Mouse (Mus musculus): Measurements from ENCODE around the gene Ccdc85c.

The Ccdc85c gene

GRCm38 (mm10) chr12:108274661-108275507 is at the start of gene Ccdc85c:
Gene Ccdc85c (minus strand): TSS chr12:108275425.
- peak; percentile 23 to 33 for DNase-seq (ENCODE audit: low spot score in 2 of 2)

GRCm38 (mm10) chr12:108320096-108320495 is 44.9 kb upstream of the Ccdc85c start:
- DNase-seq (ENCODE audit: low spot score in 2 of 2): no peak

GRCm38 (mm10) chr12:108318499-108318898 is 43.3 kb upstream of the Ccdc85c start:
- no peak for DNase-seq (ENCODE audit: low spot score in 2 of 2)

GRCm38 (mm10) chr12:108317826-108318430 is 42.7 kb upstream of the Ccdc85c start:
- no peak for DNase-seq (ENCODE audit: low spot score in 2 of 2)

DNA sequence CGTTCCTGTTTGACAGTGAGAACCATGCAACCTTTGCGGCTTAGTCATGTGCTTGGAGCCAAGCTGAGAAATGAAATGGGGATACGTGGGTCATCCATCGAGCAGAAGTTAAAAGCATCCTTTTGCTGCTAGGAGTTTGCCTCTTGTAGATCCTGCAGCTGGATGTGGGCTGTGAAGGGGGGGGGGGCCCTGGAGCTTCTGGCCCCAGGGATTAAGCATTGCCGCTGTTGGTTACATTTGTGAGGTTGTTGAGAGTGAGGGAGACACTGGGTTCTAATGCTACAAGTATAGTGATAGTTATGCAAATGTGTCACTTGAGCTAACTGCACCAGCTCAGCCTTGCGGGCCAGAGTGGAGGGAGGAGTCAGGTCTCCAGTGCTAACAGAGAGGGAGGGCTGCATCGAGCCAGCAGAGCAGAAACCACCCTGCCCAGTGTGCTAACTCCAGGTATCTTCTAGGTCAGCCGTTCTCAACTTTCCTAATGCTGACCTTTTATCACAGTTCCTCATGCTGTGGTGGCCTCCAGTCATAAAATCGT is 42.0 kb upstream of the Ccdc85c start:
- DNase-seq (ENCODE audit: low spot score in 2 of 2): no peak

DNA sequence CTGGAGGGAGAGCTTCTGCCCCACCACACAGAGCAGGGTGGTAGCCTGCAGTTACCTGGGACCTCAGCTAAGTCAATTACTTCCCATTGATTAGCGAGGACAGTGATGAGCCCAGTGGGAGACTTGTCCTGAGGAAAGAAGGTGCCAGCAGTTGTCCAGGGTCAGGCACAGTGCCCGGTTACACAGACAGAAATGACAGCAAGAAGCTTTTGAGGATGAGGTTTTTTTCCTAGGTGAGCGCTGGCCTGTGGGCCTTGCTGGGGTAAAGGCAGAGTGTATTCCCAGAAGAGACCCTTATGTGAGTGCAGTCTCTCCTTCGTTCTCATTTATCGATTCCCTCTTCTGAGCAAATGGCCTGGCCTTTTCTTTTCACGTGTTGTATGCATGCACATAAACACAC is 41.4 kb upstream of the Ccdc85c start:
- DNase-seq (ENCODE audit: low spot score in 2 of 2): no peak

DNA sequence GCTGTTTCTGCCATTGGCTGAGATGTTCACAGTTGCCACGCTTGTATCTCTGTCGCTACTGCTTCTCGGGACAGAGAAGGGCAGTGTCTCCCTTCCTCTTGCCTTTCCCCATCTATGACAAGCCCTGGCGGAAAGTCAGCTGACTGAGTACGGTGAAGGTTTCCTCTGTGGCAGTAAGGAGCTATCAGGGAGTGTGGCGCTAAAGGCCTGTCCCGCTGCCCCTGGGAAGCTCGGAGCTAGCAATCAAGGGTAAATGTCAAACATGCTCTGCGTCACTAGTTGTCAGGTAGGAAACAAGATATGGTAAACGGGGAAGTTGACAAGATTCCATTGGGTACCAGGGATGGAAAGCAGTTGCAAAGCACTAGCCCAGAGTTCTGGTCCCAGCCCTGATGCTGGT is 40.6 kb upstream of the Ccdc85c start:
- no peak for DNase-seq (ENCODE audit: low spot score in 2 of 2)

GRCm38 (mm10) chr12:108313244-108313772 is 38.1 kb upstream of the Ccdc85c start:
- DNase-seq (ENCODE audit: low spot score in 2 of 2): no peak

- no peak for DNase-seq (ENCODE audit: low spot score in 2 of 2)
Observed at GRCm38 (mm10) chr12:108312432-108312851, 37.2 kb upstream of the Ccdc85c start.

DNA sequence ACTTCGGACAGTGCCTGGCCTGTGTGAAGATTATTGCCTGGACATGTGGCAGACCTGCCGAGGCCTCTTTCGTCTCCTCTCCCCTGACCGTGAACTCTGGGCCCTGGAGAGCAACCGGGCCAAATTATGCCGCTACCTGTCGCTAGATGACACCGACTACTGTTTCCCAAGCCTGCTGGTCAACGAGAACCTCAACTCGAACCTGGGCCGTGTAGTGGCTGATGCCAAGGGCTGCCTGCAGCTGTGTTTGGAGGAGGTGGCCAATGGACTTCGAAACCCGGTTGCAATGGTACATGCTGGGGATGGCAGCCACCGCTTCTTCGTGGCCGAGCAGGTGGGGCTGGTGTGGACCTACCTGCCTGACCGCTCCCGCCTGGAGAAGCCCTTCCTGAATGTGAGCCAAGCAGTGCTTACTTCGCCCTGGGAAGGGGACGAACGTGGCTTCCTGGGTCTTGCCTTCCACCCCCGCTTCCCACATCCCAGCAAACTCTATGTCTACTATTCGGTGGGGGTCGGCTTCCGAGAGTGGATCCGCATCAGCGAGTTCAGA is 36.6 kb upstream of the Ccdc85c start:
- no peak for DNase-seq (ENCODE audit: low spot score in 2 of 2)

DNA sequence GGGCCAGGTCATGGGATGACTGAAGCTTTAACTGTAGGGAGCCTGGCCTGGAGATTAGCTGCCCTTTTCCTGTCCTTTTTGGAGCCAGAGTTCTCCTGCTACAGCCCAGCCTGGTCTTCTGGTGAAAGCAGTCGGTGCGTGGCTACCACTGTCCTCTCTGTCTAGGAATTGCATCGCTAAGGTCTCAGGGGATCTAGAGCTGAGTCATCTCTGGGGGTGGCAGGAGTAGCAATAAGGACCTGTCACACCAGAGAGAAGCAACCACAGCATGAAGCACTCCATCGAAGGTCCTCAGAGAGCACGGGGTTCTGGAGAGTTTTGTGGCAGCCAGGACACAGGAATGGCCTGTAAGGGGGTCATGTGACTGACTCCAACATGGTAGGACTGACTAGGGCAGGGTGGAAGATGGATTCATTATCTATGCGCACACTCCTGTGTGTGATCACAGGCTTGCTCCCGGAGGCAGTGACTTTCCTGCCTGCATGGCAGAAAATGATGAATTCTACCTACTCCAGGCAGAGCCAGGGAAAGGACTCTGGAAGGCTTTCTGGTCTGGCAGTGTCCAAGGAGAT is 35.3 kb upstream of the Ccdc85c start:
- no peak for DNase-seq (ENCODE audit: low spot score in 2 of 2)

DNA sequence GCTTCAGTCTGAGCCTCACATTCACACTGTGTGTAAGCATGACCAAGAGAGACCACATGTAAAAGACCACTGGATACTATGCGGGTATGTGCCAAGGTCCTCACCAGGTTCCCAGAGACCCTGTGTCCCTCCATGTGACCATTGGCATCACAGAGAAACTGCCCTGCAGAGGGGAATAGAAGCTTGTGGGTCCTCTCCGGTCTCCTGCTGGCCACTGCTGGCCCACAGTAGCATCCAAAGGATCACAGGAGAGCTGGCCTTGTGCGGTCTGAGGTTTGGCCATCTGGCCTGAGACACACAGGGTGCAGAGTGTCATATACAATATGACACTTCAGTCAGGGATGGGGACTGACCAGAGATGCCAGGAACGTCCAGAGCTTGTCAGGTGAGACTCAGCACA is 34.8 kb upstream of the Ccdc85c start:
- DNase-seq (ENCODE audit: low spot score in 2 of 2): no peak

- DNase-seq (ENCODE audit: low spot score in 2 of 2): no peak
Observed at GRCm38 (mm10) chr12:108309116-108309794, 34.0 kb upstream of the Ccdc85c start.

- DNase-seq (ENCODE audit: low spot score in 2 of 2): no peak
Observed at GRCm38 (mm10) chr12:108308363-108308856, 33.2 kb upstream of the Ccdc85c start.

GRCm38 (mm10) chr12:108307553-108307952 is 32.3 kb upstream of the Ccdc85c start:
- DNase-seq (ENCODE audit: low spot score in 2 of 2): peak; percentile 5 to 18

GRCm38 (mm10) chr12:108305812-108306794 is 30.9 kb upstream of the Ccdc85c start, which contains the start of gene Hhipl1:
Gene Hhipl1 (plus strand): TSS chr12:108306270.
- no peak for DNase-seq (ENCODE audit: low spot score in 2 of 2)

- no peak for DNase-seq (ENCODE audit: low spot score in 2 of 2)
Observed at GRCm38 (mm10) chr12:108305172-108305571, 29.9 kb upstream of the Ccdc85c start.

DNA sequence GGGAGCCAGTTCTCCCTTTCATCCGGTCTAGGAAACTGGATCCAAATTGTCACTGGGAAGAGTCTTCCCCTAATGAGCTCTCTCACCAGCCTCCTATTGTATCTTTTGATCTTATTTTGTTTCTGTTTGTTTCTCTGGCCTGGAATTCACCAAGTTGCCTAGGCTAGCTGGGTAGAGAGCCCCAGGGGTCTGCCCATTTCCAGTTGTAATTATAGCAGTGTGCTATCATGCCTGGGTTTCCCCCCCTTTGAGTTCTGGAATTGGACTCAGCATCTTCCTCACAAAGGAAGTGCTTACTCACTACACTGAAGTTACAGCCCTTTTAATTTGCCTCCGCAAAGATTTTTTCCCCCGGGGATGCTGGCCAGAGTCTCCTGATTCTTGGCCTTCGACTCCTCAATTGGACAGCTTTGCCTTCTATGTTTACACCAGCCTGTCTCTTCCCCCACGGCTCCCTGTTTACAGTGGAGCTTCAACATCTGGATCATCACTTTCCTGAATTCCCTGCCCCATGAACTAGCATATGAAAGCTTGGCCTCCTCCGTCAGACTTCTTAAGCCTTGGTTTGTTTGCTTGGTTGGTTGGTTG is 28.6 kb upstream of the Ccdc85c start:
- DNase-seq (ENCODE audit: low spot score in 2 of 2): no peak

DNA sequence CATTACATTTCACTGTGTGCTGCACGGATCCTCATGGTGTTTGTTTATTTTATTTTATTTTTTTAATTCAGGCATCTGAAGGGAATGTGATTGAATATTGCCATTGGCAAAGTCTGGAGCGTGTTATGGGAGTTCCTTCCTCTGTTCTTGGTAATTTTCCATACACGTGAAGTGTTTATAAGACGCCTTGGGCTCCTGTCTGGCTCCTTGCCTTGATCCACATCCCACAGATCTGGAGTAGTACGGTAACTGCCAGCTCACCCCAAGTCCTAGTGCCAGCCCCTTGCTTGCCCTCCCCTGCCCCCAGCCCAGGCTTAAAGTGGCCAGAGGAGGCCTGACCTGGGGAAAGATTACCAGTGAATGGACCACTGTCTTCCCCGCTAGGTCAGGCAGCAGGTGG is 25.8 kb upstream of the Ccdc85c start:
- no peak for DNase-seq (ENCODE audit: low spot score in 2 of 2)

GRCm38 (mm10) chr12:108297033-108297432 is 21.8 kb upstream of the Ccdc85c start:
- no peak for DNase-seq (ENCODE audit: low spot score in 2 of 2)

Measured in natural killer cell, adult 2 months (primary cell).